Mouse (Mus musculus): ENCODE measurements around the gene Erp29.

The Erp29 gene

GRCm38 (mm10) chr5:121389106-121389505 is 63.2 kb downstream of the Erp29 start:
- DNase-seq (ENCODE audit: low spot score), result no peak

- DNase-seq (ENCODE audit: low spot score), result no peak
Observed at GRCm38 (mm10) chr5:121387126-121387525, 65.2 kb downstream of the Erp29 start.

GRCm38 (mm10) chr5:121386120-121386909 is 66.0 kb downstream of the Erp29 start:
- DNase-seq (ENCODE audit: low spot score), result no peak

- DNase-seq (ENCODE audit: low spot score), result peak; percentile 95
Observed at GRCm38 (mm10) chr5:121385461-121386119, 66.7 kb downstream of the Erp29 start, which contains the start of gene Trafd1. TSS of gene Trafd1 (minus strand) at chr5:121385632.

- peak; percentile 61 for DNase-seq (ENCODE audit: low spot score)
Observed at GRCm38 (mm10) chr5:121384757-121385460, 67.4 kb downstream of the Erp29 start.

GRCm38 (mm10) chr5:121383857-121384756 is 68.2 kb downstream of the Erp29 start:
- peak; percentile 22 for DNase-seq (ENCODE audit: low spot score)

GRCm38 (mm10) chr5:121380692-121381091 is 71.6 kb downstream of the Erp29 start:
- DNase-seq (ENCODE audit: low spot score), result peak; percentile 17

- DNase-seq (ENCODE audit: low spot score), result no peak
Observed at GRCm38 (mm10) chr5:121378678-121379256, 73.5 kb downstream of the Erp29 start.

Measured in retina, embryonic 14.5 days (tissue).